Mouse (Mus musculus): ENCODE data around the gene Golga3. TPM values are rescaled to one million over a fixed set of nuclear protein-coding genes. Genes with fewer than 3 reads are reported as not detected.

The Golga3 gene
- polyA plus RNA-seq, 1 experiment: 24.7 TPM

GRCm38 (mm10) chr5:110177021-110177420, 520 bp downstream of the Golga3 start:
- peak overlapping the region; percentile 93 for H3K4me3 ChIP-seq (ENCODE audit: insufficient read depth, low read length)
- H3K4me1 ChIP-seq (ENCODE audit: control insufficient read depth, insufficient read depth, low read length): peaks cover 29% of the 10 kb centered on the region
- TF ChIP-seq POLR2A (IDR thresholded peaks at IDR 0.05; ENCODE audit: borderline replicate concordance, low read depth, low read length) (no peak), CTCF (IDR thresholded peaks at IDR 0.05; ENCODE audit: low read depth, low read length) (no peak)
- H3K27ac ChIP-seq (ENCODE audit: insufficient read depth, low read depth, low read length): peak overlapping the region; percentile 17

GRCm38 (mm10) chr5:110178628-110179027, 2.1 kb downstream of the Golga3 start:
- no peak overlapping the region for H3K4me3 ChIP-seq (ENCODE audit: insufficient read depth, low read length)
- H3K27ac ChIP-seq (ENCODE audit: insufficient read depth, low read depth, low read length): 0 out of 2 replicates have a peak overlapping the region, but pooled peaks have one; percentile 8
- TF ChIP-seq POLR2A (IDR thresholded peaks at IDR 0.05; ENCODE audit: borderline replicate concordance, low read depth, low read length) (no peak), CTCF (IDR thresholded peaks at IDR 0.05; ENCODE audit: low read depth, low read length) (no peak)
- H3K4me1 ChIP-seq (ENCODE audit: control insufficient read depth, insufficient read depth, low read length): peaks cover 29% of the 10 kb centered on the region

- no peak for TF ChIP-seq POLR2A (IDR thresholded peaks at IDR 0.05; ENCODE audit: borderline replicate concordance, low read depth, low read length)
- TF ChIP-seq CTCF (IDR thresholded peaks at IDR 0.05; ENCODE audit: low read depth, low read length): no peak
Observed at GRCm38 (mm10) chr5:110181716-110182115, 5.2 kb downstream of the Golga3 start.

GRCm38 (mm10) chr5:110203164-110203895, 26.8 kb downstream of the Golga3 start:
- Histone ChIP-seq H3K27ac (ENCODE audit: insufficient read depth, low read depth, low read length) (no peak overlapping the region), H3K4me3 (ENCODE audit: insufficient read depth, low read length) (no peak overlapping the region), H3K4me1 (ENCODE audit: control insufficient read depth, insufficient read depth, low read length) (no peaks in the 10 kb centered on the region)
- TF ChIP-seq CTCF (IDR thresholded peaks at IDR 0.05; ENCODE audit: low read depth, low read length) (no peak; the same call in 1 of the 2 replicates), POLR2A (IDR thresholded peaks at IDR 0.05; ENCODE audit: borderline replicate concordance, low read depth, low read length) (no peak)

More at GRCm38 (mm10) chr5:110181716-110182115, 5.2 kb downstream of the Golga3 start:
- Histone ChIP-seq H3K27ac (ENCODE audit: insufficient read depth, low read depth, low read length) (no peak overlapping the region), H3K4me3 (ENCODE audit: insufficient read depth, low read length) (no peak overlapping the region), H3K4me1 (ENCODE audit: control insufficient read depth, insufficient read depth, low read length) (peaks cover 19% of the 10 kb centered on the region)

GRCm38 (mm10) chr5:110204777-110205176, 28.3 kb downstream of the Golga3 start:
- no peak overlapping the region for H3K4me3 ChIP-seq (ENCODE audit: insufficient read depth, low read length)
- H3K4me1 ChIP-seq (ENCODE audit: control insufficient read depth, insufficient read depth, low read length): no peaks in the 10 kb centered on the region
- no peak overlapping the region for H3K27ac ChIP-seq (ENCODE audit: insufficient read depth, low read depth, low read length)
- TF ChIP-seq POLR2A (IDR thresholded peaks at IDR 0.05; ENCODE audit: borderline replicate concordance, low read depth, low read length) (no peak), CTCF (IDR thresholded peaks at IDR 0.05; ENCODE audit: low read depth, low read length) (no peak)

- H3K4me1 ChIP-seq (ENCODE audit: control insufficient read depth, insufficient read depth, low read length): peaks cover 14% of the 10 kb centered on the region
- no peak overlapping the region for H3K4me3 ChIP-seq (ENCODE audit: insufficient read depth, low read length)
- TF ChIP-seq CTCF (IDR thresholded peaks at IDR 0.05; ENCODE audit: low read depth, low read length) (no peak), POLR2A (IDR thresholded peaks at IDR 0.05; ENCODE audit: borderline replicate concordance, low read depth, low read length) (no peak)
- H3K27ac ChIP-seq (ENCODE audit: insufficient read depth, low read depth, low read length): peak overlapping the region; percentile 66
Observed at GRCm38 (mm10) chr5:110211312-110211711, 34.8 kb downstream of the Golga3 start.

GRCm38 (mm10) chr5:110216780-110217179, 40.3 kb downstream of the Golga3 start:
- Histone ChIP-seq H3K27ac (ENCODE audit: insufficient read depth, low read depth, low read length) (no peak overlapping the region), H3K4me3 (ENCODE audit: insufficient read depth, low read length) (no peak overlapping the region), H3K4me1 (ENCODE audit: control insufficient read depth, insufficient read depth, low read length) (peaks cover 5% of the 10 kb centered on the region)
- no peak for TF ChIP-seq CTCF (IDR thresholded peaks at IDR 0.05; ENCODE audit: low read depth, low read length)
- TF ChIP-seq POLR2A (IDR thresholded peaks at IDR 0.05; ENCODE audit: borderline replicate concordance, low read depth, low read length): no peak

GRCm38 (mm10) chr5:110220331-110220730, 43.8 kb downstream of the Golga3 start:
- Histone ChIP-seq H3K4me3 (ENCODE audit: insufficient read depth, low read length) (no peak overlapping the region), H3K4me1 (ENCODE audit: control insufficient read depth, insufficient read depth, low read length) (no peaks in the 10 kb centered on the region), H3K27ac (ENCODE audit: insufficient read depth, low read depth, low read length) (no peak overlapping the region)
- TF ChIP-seq CTCF (IDR thresholded peaks at IDR 0.05; ENCODE audit: low read depth, low read length) (no peak), POLR2A (IDR thresholded peaks at IDR 0.05; ENCODE audit: borderline replicate concordance, low read depth, low read length) (no peak)

- Histone ChIP-seq H3K4me1 (ENCODE audit: control insufficient read depth, insufficient read depth, low read length) (no peaks in the 10 kb centered on the region), H3K4me3 (ENCODE audit: insufficient read depth, low read length) (no peak overlapping the region), H3K27ac (ENCODE audit: insufficient read depth, low read depth, low read length) (no peak overlapping the region)
- TF ChIP-seq CTCF (IDR thresholded peaks at IDR 0.05; ENCODE audit: low read depth, low read length): no peak
- TF ChIP-seq POLR2A (IDR thresholded peaks at IDR 0.05; ENCODE audit: borderline replicate concordance, low read depth, low read length): no peak
Observed at GRCm38 (mm10) chr5:110222757-110223156, 46.3 kb downstream of the Golga3 start.

- Histone ChIP-seq H3K4me1 (ENCODE audit: control insufficient read depth, insufficient read depth, low read length) (no peaks in the 10 kb centered on the region), H3K27ac (ENCODE audit: insufficient read depth, low read depth, low read length) (no peak overlapping the region), H3K4me3 (ENCODE audit: insufficient read depth, low read length) (no peak overlapping the region)
- no peak for TF ChIP-seq CTCF (IDR thresholded peaks at IDR 0.05; ENCODE audit: low read depth, low read length)
- TF ChIP-seq POLR2A (IDR thresholded peaks at IDR 0.05; ENCODE audit: borderline replicate concordance, low read depth, low read length): no peak
Observed at GRCm38 (mm10) chr5:110225056-110225455, 48.6 kb downstream of the Golga3 start.
